Mouse (Mus musculus) 416B (cell line): ENCODE results near the gene Olfr823.
"Not testable (repeated sequence)": the region's sequence is repeated elsewhere in the genome, so short reads cannot be mapped to it uniquely, and the experiment has no call there.

Experiments used
- DNase-seq: peaks from one replicate; pipeline ENCODE4 v3.0.0; 2011; ENCODE audit warnings: low read depth

Olfr823 gene

GRCm38 (mm10) chr10:130115283-130115682 lies at the start of gene Olfr823:
TSS of gene Olfr823 (minus strand) at chr10:130115383.
- DNase-seq, result not testable (repeated sequence)

- no peak for DNase-seq
These were observed 28.9 kb upstream of the Olfr823 start for GRCm38 (mm10) chr10:130144121-130144520.

GRCm38 (mm10) chr10:130142481-130142880 lies 27.3 kb upstream of the Olfr823 start:
- not testable (repeated sequence) for DNase-seq

- DNase-seq, result no peak
These were observed 19.6 kb upstream of the Olfr823 start for GRCm38 (mm10) chr10:130134811-130135210.

GRCm38 (mm10) chr10:130129900-130130299 lies 14.7 kb upstream of the Olfr823 start, which contains the start of gene Olfr824:
TSS of gene Olfr824 (minus strand) at chr10:130130000.
- DNase-seq, result not testable (repeated sequence)

GRCm38 (mm10) chr10:130116045-130116444 lies 862 bp upstream of the Olfr823 start:
- DNase-seq, result not testable (repeated sequence)

- DNase-seq, result peak; percentile 53
These were observed 19.1 kb downstream of the Olfr823 start for GRCm38 (mm10) chr10:130096104-130096503.

- DNase-seq, result peak; percentile 64
These were observed 22.2 kb downstream of the Olfr823 start for GRCm38 (mm10) chr10:130092838-130093440.

- no peak for DNase-seq
These were observed 44.3 kb downstream of the Olfr823 start, which contains the start of gene Olfr822 for GRCm38 (mm10) chr10:130070910-130071309. TSS of gene Olfr822 (plus strand) at chr10:130071210.
